Mouse (Mus musculus) midbrain, embryonic 11.5 days (tissue): ENCODE results near the gene Gmeb1. TPM values are rescaled to one million over a fixed set of nuclear protein-coding genes. Genes with fewer than 3 reads are reported as not detected.

ENCODE experiments used
- ATAC-seq: fragments of 200-750 bp; cut with Nextera tagmentation; 2 replicates; pipeline ENCODE4 v1.8.0; 2017; ENCODE audit warnings: moderate TSS enrichment, moderate library complexity; ENCODE audit not compliant: low FRiP score
- DNase-seq: peaks from one replicate; pipeline ENCODE4 v3.0.0; 2015; ENCODE audit warnings: low spot score; ENCODE audit errors: missing footprints
- H3K27ac ChIP-seq: fragments of 300-500 bp; sonication (generic); 2 replicates; pipeline ENCODE4 v1.5.1; 2014; ENCODE audit warnings: low read depth, low read length
- H3K27me3 ChIP-seq: fragments of 300-500 bp; sonication (generic); 2 replicates; pipeline ENCODE4 v1.6.1; 2014; ENCODE audit warnings: mild to moderate bottlenecking, low read length, moderate library complexity, mixed read lengths; ENCODE audit not compliant: control insufficient read depth, insufficient read depth
- H3K36me3 ChIP-seq: fragments of 300-500 bp; sonication (generic); 2 replicates; pipeline ENCODE4 v1.6.1; 2014; ENCODE audit warnings: mild to moderate bottlenecking, low read length, moderate library complexity, mixed read lengths; ENCODE audit not compliant: control insufficient read depth, insufficient read depth
- H3K4me1 ChIP-seq: fragments of 300-500 bp; sonication (generic); 2 replicates; pipeline ENCODE4 v1.6.1; 2014; ENCODE audit warnings: low read length; ENCODE audit not compliant: control insufficient read depth, insufficient read depth
- H3K4me2 ChIP-seq: fragments of 300-500 bp; sonication (generic); 2 replicates; pipeline ENCODE4 v1.6.1; 2014; ENCODE audit warnings: mild to moderate bottlenecking, moderate library complexity
- H3K4me3 ChIP-seq: fragments of 300-500 bp; sonication (generic); 2 replicates; pipeline ENCODE4 v1.5.1; 2014; ENCODE audit warnings: low read depth, low read length
- H3K9ac ChIP-seq: fragments of 300-500 bp; sonication (generic); 2 replicates; pipeline ENCODE4 v1.6.1; 2014; ENCODE audit warnings: low read length
- H3K9me3 ChIP-seq: fragments of 300-500 bp; sonication (generic); 2 replicates; pipeline ENCODE4 v1.6.1; 2016; ENCODE audit warnings: low read length; ENCODE audit not compliant: control insufficient read depth
- WGBS: fragments of 180-500 bp; shearing (Covaris S2); extraction: QIAGEN DNeasy Blood & Tissue Kit; methylation state at CpG from one replicate; pipeline ENCODE4 v1.1.7; 2014; 5-methylcytosine and 5-hydroxymethylcytosine counted together
- polyA plus RNA-seq: library from polyadenylated mRNA; unstranded; fragments of >200 nt; fragmentation: Nextera tagmentation; extraction: Ambion mirVana; gene quantifications from 2 replicates; pipeline ENCODE4 v1.2.1, GENCODE M21; 2014

Gmeb1 gene
- polyA plus RNA-seq, 1 experiment from 2014 or later: 39.6 TPM

DNA sequence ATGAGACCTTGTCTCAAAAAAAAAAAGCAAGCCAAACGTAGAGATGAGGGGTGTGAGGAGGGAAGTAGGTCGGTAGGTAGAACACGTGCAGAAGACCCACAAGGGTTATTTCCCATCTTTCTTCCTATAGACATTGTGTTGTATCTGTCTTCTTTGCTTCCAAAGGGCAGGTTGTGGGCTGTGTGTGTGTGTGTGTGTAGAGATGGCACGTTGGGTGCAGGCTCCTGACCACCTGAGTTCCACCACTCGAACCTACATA, 885 bp upstream of the Gmeb1 start:
- H3K4me3 ChIP-seq: no peak overlapping the region
- H3K27me3 ChIP-seq: no peaks in the 10 kb centered on the region
- no peak overlapping the region; the same call in 1 of the 2 replicates for H3K4me2 ChIP-seq
- ATAC-seq: no peak
- H3K4me1 ChIP-seq: peaks cover 19% of the 10 kb centered on the region
- peak overlapping the region; percentile 89; the same call in 1 of the 2 replicates for H3K9ac ChIP-seq
- H3K36me3 ChIP-seq: no peaks in the 10 kb centered on the region
- 85% methylated on average over 5 of the region's 5 CpGs for WGBS
- no peaks in the 10 kb centered on the region for H3K9me3 ChIP-seq
- DNase-seq: no peak
- H3K27ac ChIP-seq: no peak overlapping the region

DNA sequence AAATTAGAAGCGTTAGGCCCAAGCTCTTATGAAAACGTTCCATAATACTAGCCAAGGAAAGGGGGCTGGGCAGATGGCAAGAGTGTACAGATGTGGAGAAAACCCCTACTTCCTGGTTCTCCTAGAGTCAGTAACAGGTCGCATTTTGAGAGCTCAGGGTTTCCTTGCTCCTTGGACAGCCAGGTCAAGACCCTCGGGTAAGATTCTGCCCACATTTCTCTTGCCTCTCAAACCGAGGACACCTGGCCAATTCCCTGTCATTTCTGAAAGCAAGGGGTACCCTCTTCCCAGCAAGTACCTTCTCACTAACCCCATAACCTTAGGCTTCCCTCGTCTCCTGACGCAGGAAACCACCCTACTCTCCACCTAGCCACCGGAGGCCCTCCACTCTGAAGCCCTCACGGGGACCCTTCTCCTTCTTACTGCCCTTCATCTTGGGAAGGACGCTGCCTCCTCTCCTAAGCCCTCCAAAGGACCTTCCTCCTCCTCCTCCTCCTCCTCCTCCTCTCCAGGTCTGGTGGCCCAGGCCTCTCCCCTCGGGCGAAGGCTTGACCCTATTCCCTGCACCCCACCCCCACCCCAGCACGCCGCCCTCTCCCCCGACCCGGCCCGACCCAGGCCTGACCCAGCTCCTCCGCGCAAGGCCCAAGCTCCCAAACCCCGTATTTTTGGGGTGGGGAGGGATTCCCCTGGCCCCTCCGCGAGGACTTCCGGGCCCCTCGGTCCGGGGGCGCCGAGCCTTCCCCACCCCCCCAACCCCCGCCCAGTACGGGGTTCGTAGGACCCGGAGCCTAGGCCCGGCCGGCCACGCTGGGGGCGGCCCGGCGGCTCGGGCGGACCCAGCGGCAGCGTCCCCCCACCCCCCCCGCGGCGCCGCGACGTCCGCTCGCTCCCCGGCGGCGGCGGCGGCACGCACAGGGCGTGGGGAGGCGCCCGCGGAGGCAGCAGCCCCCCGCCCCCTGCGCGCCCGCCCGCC, 710 bp downstream of the Gmeb1 start:
- ATAC-seq (peak; percentile 82), DNase-seq (peak; percentile 94)
- Histone ChIP-seq H3K4me2 (peak overlapping the region; percentile 83), H3K27ac (peak overlapping the region; percentile 90), H3K4me3 (peak overlapping the region; percentile 91), H3K9me3 (no peaks in the 10 kb centered on the region), H3K36me3 (no peaks in the 10 kb centered on the region), H3K27me3 (no peaks in the 10 kb centered on the region), H3K9ac (peak overlapping the region; percentile 89), H3K4me1 (peaks cover 19% of the 10 kb centered on the region)
- 4% methylated on average over 35 of the region's 64 CpGs for WGBS

DNA sequence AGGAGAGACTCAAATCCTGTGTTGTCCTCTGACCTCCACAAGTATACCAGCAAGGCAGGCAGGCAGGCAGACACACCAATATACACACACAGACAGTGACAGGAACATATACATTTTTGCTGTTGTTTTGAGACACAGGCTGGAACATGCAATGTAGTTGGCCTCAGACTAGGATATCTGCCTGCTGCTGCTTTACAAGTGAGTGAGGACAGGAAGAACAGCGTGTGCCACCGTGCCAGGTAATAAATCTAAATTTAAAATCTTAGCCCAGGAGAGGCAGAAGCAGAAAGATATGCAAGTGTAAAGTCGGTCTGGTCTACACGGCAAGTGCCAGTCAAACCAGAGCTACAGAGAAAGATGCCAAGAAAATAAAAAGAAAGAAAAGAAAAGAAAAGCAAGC, 2.2 kb downstream of the Gmeb1 start:
- Histone ChIP-seq H3K4me3 (no peak overlapping the region), H3K27me3 (no peaks in the 10 kb centered on the region), H3K36me3 (no peaks in the 10 kb centered on the region), H3K9me3 (no peaks in the 10 kb centered on the region), H3K27ac (no peak overlapping the region), H3K9ac (no peak overlapping the region), H3K4me1 (peaks cover 19% of the 10 kb centered on the region), H3K4me2 (no peak overlapping the region)
- 94% methylated on average over 4 of the region's 4 CpGs for WGBS
- ATAC-seq (no peak), DNase-seq (no peak)

DNA sequence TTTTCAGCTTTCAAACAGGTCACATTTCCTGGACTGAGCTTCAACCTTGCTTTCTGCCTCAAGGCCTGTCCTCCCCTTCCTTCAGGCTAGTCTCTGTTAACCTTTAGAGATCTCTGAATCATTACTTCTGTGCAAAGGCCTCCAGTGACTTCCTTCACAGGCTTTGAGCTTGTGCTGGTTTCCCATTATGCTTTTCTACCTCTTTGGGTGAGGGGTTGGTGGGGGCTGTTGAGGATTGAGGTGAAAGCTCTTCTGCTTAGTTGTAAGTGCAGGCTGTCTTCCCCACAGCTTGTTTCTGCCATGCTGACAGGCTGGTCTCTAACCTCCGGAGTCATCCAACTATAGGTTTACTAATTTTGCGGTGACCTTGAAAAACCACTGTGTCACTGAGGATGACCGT, 5.0 kb downstream of the Gmeb1 start:
- Histone ChIP-seq H3K27me3 (no peaks in the 10 kb centered on the region), H3K4me2 (no peak overlapping the region), H3K4me1 (peaks cover 14% of the 10 kb centered on the region), H3K4me3 (no peak overlapping the region), H3K9ac (no peak overlapping the region), H3K36me3 (peaks cover 4% of the 10 kb centered on the region), H3K9me3 (no peaks in the 10 kb centered on the region), H3K27ac (no peak overlapping the region)
- DNase-seq (no peak), ATAC-seq (no peak)
- WGBS: 95% methylated on average over 3 of the region's 3 CpGs

DNA sequence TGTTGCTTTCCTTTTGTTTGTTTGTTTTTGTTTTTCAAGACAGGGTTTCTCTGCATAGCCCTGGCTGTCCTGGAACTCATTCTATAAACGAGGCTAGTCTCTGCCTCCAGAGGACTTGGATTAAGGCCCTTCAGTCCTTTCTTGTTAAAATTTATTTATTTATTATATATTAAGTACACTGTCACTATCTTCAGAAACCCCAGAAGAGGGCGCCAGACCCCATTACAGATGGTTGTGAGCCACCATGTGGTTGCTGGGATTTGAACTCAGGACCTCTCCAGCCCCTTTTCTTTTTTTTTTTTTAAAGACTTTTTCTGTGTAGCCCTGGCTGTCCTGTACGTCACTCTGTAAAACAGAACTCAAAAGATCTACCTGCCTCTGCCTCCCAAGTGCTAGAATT, 6.4 kb downstream of the Gmeb1 start:
- no peak overlapping the region for H3K4me2 ChIP-seq
- WGBS: 90% methylated on average over 3 of the region's 3 CpGs
- H3K36me3 ChIP-seq: peaks cover 11% of the 10 kb centered on the region
- H3K4me3 ChIP-seq: no peak overlapping the region
- no peaks in the 10 kb centered on the region for H3K27me3 ChIP-seq
- no peaks in the 10 kb centered on the region for H3K9me3 ChIP-seq
- peaks cover 10% of the 10 kb centered on the region for H3K4me1 ChIP-seq
- no peak overlapping the region for H3K9ac ChIP-seq
- DNase-seq (no peak), ATAC-seq (no peak)
- H3K27ac ChIP-seq: no peak overlapping the region

DNA sequence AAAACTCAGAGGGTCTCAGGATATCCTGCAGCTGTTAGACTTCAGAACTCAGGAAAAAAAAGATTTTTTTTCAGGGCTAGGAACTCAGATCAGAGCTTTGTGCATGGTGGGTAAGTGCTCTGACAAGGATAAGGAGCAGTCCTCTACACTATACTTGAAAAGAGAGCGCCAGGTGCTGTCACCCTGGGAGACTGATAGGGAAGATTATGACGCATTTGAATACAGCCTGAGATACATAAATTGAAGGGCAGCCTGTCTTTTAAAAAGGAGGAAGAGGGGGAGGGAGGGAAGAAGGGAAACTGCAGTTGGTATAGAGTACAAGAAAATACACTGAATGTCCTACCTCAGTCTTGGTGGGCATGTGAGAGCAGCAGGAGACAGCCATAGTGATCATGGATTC, 7.8 kb downstream of the Gmeb1 start:
- Histone ChIP-seq H3K4me3 (no peak overlapping the region), H3K36me3 (peaks cover 11% of the 10 kb centered on the region), H3K27me3 (no peaks in the 10 kb centered on the region), H3K27ac (no peak overlapping the region), H3K9ac (no peak overlapping the region), H3K4me1 (no peaks in the 10 kb centered on the region), H3K4me2 (no peak overlapping the region), H3K9me3 (no peaks in the 10 kb centered on the region)
- 80% methylated on average over 2 of the region's 2 CpGs for WGBS
- DNase-seq (no peak), ATAC-seq (no peak)

DNA sequence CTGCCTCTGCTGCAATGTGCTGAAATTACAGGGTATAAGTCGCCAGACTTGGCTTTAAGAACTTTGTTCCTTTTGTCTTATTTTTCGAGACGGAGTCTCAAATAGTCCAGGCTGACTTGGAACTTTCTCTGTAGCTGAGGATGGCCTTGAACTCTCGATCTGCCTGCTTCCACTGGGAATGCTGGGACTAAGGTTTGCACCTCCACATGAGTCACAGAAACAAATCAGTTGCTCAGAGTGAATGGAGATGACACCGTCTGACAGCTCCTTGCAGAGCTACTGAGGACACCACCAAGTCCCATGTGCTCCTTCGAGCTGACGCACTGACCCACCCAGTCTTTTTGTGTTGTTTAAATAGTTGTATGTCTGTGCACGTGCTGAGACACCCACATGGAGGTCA, 8.3 kb downstream of the Gmeb1 start:
- H3K9ac ChIP-seq: no peak overlapping the region
- no peaks in the 10 kb centered on the region for H3K27me3 ChIP-seq
- no peaks in the 10 kb centered on the region for H3K4me1 ChIP-seq
- no peak overlapping the region for H3K27ac ChIP-seq
- no peaks in the 10 kb centered on the region for H3K9me3 ChIP-seq
- H3K4me2 ChIP-seq: no peak overlapping the region
- no peak overlapping the region for H3K4me3 ChIP-seq
- DNase-seq (no peak), ATAC-seq (no peak)
- H3K36me3 ChIP-seq: peaks cover 11% of the 10 kb centered on the region
- 89% methylated on average over 8 of the region's 8 CpGs for WGBS

DNA sequence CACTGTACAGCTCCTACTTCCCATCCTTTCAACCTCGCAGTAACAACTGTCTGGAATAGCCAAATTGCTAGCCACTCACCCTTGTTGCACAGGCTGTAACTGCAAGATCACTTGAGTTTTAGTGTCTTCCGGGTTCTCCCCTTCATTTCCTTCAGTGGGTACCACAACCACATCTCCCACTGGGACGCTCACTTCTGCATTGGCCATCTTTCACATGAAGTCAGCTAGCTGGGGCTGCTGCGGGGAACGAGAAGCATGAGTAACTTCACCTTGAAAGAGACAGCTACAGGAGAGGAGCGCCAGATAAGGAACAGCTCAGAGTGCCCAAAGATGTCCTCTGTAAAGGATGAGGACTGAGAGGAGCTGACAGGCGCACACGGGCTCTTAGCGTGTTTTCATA, 9.8 kb downstream of the Gmeb1 start:
- no peak overlapping the region for H3K4me2 ChIP-seq
- WGBS: 95% methylated on average over 9 of the region's 9 CpGs
- no peaks in the 10 kb centered on the region for H3K9me3 ChIP-seq
- H3K36me3 ChIP-seq: peaks cover 11% of the 10 kb centered on the region
- H3K27me3 ChIP-seq: no peaks in the 10 kb centered on the region
- H3K9ac ChIP-seq: no peak overlapping the region
- DNase-seq (no peak), ATAC-seq (no peak)
- H3K4me1 ChIP-seq: no peaks in the 10 kb centered on the region
- H3K4me3 ChIP-seq: no peak overlapping the region
- H3K27ac ChIP-seq: no peak overlapping the region

DNA sequence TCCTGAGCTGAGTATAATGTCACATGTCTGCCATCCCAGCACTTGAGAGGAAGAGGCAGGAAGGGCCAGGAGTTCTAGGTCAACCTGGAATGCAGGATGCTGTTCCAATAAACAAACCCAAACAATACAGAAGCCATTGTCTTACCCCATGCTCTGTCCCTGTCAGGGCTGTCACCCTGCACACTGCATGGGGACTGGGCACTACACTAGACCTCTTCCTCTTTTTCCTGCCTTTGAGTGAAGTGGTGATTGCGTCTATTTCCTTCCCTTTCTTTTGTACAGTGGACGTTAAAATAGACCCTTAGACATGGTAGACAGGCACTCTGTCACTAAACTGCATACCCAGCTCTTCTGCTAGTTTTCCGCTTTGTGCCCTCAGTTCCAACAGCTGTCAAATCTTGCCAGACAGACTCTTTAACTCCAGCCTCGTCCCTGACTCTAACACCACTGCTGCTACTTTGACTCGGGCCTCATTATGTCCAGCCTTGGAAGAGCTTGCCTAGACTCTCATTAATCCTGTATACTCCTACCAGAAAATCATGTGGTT, 13.9 kb downstream of the Gmeb1 start:
- Histone ChIP-seq H3K4me3 (no peak overlapping the region), H3K4me1 (no peaks in the 10 kb centered on the region), H3K27ac (no peak overlapping the region), H3K36me3 (peaks cover 13% of the 10 kb centered on the region), H3K4me2 (no peak overlapping the region), H3K9me3 (no peaks in the 10 kb centered on the region), H3K27me3 (no peaks in the 10 kb centered on the region), H3K9ac (no peak overlapping the region)
- ATAC-seq (no peak), DNase-seq (no peak)
- WGBS: 89% methylated on average over 5 of the region's 5 CpGs
